Mouse (Mus musculus): ENCODE results near the gene Clstn1.

Clstn1 gene

GRCm38 (mm10) chr4:149586044-149586782 lies at the start of gene Clstn1:
Gene Clstn1, plus strand, starts transcription at chr4:149586468.
- DNase-seq: peak; percentile 12 to 31

GRCm38 (mm10) chr4:149539441-149539840 lies 46.8 kb upstream of the Clstn1 start:
- no peak for DNase-seq

- no peak for DNase-seq
Observed at GRCm38 (mm10) chr4:149541935-149542334, 44.3 kb upstream of the Clstn1 start.

- DNase-seq: no peak
Observed at GRCm38 (mm10) chr4:149542431-149542830, 43.8 kb upstream of the Clstn1 start.

GRCm38 (mm10) chr4:149542927-149543553 lies 43.2 kb upstream of the Clstn1 start:
- peak; percentile 82 to 84 for DNase-seq

GRCm38 (mm10) chr4:149544892-149545291 lies 41.4 kb upstream of the Clstn1 start:
- DNase-seq: no peak

GRCm38 (mm10) chr4:149546797-149547444 lies 39.3 kb upstream of the Clstn1 start:
- no peak for DNase-seq

GRCm38 (mm10) chr4:149547523-149547922 lies 38.7 kb upstream of the Clstn1 start:
- DNase-seq: no peak

GRCm38 (mm10) chr4:149549221-149549925 lies 36.9 kb upstream of the Clstn1 start:
- peak; percentile 70 to 71 for DNase-seq

GRCm38 (mm10) chr4:149550866-149551265 lies 35.4 kb upstream of the Clstn1 start:
- no peak for DNase-seq

GRCm38 (mm10) chr4:149551696-149552095 lies 34.6 kb upstream of the Clstn1 start:
- DNase-seq: no peak

GRCm38 (mm10) chr4:149553834-149554233 lies 32.4 kb upstream of the Clstn1 start:
- DNase-seq: no peak

GRCm38 (mm10) chr4:149556111-149556510 lies 30.2 kb upstream of the Clstn1 start:
- no peak for DNase-seq

GRCm38 (mm10) chr4:149557905-149558304 lies 28.4 kb upstream of the Clstn1 start:
- DNase-seq: no peak

- no peak for DNase-seq
Observed at GRCm38 (mm10) chr4:149558389-149558788, 27.9 kb upstream of the Clstn1 start.

GRCm38 (mm10) chr4:149561392-149561791 lies 24.9 kb upstream of the Clstn1 start:
- DNase-seq: no peak

GRCm38 (mm10) chr4:149561986-149562904 lies 24.0 kb upstream of the Clstn1 start:
- DNase-seq: no peak

GRCm38 (mm10) chr4:149562905-149563347 lies 23.3 kb upstream of the Clstn1 start:
- DNase-seq: no peak

GRCm38 (mm10) chr4:149563941-149564361 lies 22.3 kb upstream of the Clstn1 start:
- no peak for DNase-seq

GRCm38 (mm10) chr4:149564452-149565407 lies 21.5 kb upstream of the Clstn1 start:
- DNase-seq: no peak

Data from B cell, adult 2 months (primary cell).